Mouse (Mus musculus) thymus, postnatal 0 days (tissue): ENCODE results near the gene Mob3a. TPM values are rescaled to one million over a fixed set of nuclear protein-coding genes. Genes with fewer than 3 reads are reported as not detected.

Experiments used
- DNase-seq: peaks from one replicate; pipeline ENCODE4 v3.0.0-alpha.2; 2015; ENCODE audit warnings: low spot score
- polyA plus RNA-seq: library from polyadenylated mRNA; unstranded; fragments of >200 nt; fragmentation: Nextera tagmentation; extraction: Ambion mirVana; gene quantifications from 2 replicates; pipeline ENCODE4 v1.2.1, GENCODE M21; 2015

The Mob3a gene
- polyA plus RNA-seq: 107 and 114 TPM in 2 replicates

DNA sequence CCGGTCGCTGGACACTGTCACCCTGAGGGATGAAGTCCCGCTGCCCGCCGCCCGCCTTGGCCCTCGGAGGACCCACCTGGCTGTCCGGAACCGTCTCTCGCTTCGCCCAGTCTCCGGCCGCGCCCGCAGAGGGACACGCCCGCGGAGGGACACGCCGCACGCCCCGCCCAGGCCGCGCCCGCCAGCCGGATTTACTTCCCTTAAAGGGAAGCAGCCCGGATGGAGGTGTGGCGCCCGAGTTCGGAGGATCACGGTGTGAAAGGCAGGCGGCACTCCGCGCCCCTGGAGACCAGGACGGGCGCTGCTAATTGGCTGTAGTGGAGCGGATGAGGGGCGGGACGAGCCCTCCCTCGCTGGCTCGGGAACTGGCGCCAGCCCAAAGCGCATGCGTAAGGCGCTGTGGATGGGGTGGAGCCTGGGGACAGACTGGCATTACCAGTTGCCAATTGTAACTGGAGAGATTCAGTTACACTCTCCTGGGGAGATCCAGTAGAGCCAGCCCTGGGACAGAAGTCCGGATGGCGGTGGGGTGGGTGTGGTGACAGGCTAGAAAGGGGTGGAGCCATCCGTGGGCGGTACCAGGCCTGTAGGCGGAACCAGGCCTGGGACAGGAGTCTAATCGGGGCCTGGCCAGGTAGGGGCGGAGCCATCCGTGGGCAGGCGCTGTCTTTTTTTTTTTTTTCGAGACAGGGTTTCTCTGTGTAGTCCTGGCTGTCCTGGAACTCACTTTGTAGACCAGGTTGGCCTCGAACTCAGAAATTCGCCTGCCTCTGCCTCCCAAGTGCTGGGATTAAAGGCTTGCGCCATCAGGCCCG lies at the start of gene Mob3a, which contains the start of gene Izumo4:
Gene Mob3a, minus strand, starts transcription at position 257 of the 815 bp plus-strand sequence.
Gene Izumo4, plus strand, starts transcription at position 464 of the 815 bp plus-strand sequence.
- peak; percentile 100 for DNase-seq

- DNase-seq: peak; percentile 45
Observed at GRCm38 (mm10) chr10:80751188-80751832, 49.5 kb upstream of the Mob3a start.

GRCm38 (mm10) chr10:80748609-80749008 lies 46.8 kb upstream of the Mob3a start:
- peak; percentile 68 for DNase-seq

DNA sequence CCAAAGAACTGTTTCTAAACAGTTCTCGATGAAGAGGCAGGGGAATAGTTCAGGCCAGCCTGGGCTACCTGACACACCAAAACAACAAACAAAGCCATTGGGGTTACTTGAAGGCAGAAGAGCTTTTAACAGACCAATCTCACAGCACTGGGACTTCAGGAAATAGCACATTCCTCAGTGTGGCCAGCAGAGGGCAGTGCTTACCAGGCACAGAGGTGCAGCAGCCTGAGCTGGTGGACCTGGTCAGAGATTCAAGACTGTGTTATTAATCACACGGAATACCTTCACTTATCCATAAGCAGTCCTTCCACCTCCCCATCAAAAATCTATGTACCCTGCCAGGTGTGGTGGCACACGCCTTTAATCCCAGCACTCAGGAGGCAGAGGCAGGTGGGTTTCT lies 45.6 kb upstream of the Mob3a start:
- peak; percentile 68 for DNase-seq

DNA sequence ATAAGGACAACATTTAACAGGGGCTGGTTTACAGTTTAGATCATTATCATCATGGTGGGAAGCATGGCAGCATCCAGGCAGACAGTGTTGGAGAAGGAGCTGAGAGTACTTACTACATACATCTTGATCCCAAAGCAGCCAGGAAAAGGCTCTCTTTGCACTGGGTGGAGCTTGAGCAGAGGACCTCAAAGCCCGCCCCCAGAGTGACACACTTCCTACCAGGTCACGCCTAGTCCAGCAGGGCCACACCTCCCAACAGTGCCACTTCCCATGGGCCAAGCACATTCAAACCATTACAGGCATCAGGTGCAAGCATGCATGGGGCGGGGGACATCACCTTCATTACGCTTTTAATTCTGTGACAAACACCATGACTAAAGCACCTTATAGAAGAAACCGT lies 42.5 kb upstream of the Mob3a start:
- no peak for DNase-seq

- peak; percentile 99 for DNase-seq
Observed at GRCm38 (mm10) chr10:80742180-80742978, 40.6 kb upstream of the Mob3a start, which contains the start of gene Ap3d1. Gene Ap3d1, minus strand, starts transcription at chr10:80742264.

DNA sequence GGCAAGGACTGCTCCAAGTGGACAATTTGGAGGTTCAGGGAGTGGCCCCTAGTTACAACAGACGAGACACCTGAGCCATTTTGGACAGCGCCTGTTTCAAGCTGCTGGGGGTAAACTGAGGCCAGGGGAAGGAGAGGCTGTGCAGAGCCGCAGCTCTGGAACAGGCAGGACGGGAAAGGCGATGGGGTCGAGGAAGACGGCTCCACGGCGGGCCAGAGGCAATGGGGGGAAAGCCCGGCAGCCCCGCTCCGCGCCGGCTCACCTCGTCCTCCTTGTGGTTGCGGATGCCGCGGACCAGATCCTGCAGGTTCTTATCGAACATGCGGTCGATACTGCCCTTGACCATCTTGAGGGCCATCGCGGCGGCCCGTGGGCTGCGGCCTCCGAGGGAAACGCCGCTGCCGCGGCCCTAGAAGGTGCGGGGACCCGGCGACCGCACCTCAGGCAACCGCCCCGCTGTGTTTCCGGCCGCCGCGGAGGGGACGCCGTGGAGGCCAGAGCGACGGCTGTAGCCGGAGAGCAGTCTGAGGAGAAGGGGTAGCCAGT lies 39.9 kb upstream of the Mob3a start:
- DNase-seq: no peak

DNA sequence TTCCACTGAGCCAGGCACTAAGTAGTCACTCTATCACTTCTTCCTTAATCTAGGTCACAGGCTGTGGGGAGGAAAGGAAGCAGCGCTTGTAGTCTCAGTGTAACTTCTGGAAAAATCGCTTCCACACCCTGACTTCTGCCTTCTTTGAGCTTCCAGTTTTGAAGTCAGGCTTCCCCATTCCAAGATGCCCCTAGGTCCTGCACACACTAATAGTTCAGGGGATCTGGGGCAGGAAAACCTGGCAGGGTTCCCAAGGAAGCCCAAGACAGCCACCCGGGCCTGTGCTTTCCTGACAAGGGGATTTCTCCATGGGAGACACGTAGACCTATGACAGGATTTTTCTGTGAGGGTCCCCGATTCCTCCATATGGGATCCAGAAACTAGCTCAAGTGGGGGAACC lies 39.4 kb upstream of the Mob3a start:
- DNase-seq: no peak

DNA sequence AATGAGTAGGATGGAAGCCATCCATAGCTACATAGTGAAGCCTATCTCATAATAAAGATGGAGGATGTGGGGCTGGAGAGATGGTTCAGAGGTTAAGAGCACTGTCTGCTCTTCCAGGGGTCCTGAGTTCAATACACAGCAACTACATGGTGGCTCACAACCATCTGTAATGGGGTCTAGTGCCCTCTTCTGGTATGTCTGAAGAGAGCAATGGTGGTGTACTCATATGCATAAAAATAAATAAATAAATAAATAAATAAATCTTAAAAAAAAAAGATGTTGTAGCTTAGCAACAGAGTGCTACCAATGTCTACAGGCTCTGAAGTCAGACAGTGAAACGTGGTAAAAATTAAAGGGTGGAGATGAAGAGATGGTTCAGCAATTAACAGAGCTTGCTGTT lies 36.9 kb upstream of the Mob3a start:
- DNase-seq: no peak

DNA sequence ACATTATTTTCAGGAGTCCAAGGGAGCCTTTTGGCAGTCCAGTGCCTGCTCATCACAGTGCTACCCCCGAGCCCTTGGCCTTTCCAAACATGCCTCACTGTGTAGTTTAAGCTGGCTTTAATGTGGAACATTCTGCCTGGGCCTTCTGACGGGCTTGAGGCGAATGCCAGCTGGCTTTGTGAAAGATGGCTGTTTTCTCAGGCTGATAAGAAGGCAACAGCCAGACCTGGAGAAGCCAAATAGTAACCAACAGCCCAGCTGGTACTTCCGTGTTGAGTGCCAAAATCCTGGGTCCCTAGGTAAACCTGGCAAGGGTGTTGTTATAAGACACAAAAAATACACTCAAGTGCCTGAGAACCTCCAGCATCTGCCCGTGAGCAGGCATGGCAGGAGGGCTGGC lies 35.0 kb upstream of the Mob3a start:
- no peak for DNase-seq

DNA sequence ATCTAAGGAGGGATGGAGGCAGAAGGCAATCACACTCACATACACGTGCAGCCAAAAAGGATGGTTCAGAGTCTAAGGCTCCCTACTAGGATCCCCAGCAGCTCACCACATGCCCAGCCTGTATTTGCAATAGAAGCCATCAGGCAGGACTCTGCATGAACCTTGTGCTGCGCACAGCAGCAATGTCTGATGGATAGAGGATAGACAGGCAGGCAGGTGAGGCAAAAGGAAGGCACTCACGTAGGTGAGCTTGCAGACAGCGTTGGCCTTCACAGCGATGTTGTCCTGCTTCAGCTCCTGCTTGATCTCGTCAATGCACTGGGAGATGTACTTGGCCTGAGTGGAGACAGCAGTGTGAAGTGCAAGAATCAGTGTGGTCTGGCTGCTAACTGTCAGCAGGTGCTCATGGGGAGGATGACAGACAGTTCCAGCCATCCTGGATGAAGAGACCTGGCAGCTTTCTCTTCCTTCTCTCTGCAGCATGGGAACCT lies 30.9 kb upstream of the Mob3a start:
- DNase-seq: no peak

DNA sequence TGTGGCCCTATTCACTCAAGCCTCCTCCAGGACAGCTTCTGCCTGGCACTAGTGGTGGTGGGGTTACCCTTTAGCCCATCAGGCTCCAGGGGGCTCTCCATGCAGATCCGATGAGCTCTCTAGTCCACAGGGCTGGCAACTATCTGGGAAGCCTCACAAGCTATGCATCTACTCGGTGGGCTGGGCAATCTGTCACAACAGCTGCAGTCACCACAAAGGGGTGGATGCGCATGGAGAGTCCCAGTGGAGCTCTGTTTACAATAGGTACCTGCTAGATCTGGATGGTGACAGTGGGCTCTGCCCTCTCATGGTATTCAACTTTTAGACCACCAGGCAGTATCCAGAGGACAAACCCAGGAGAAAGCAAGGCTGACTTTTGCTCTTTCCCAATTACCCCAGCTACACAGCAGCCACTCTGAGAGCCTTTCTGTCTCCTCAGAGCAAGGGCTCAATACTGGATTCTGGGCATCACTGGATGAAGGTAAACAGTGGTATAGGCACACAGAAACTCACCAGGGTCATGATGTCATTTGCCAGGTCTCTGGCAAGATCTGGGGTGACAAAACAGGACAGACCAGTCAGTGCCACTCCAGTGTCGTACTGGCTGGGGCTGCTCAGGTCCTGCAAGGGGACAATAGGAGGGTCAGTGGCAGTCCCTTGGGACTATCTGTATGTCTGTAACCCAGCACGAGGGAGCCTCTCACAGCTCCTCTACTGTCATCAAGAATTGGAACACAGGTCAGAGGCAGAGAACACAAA lies 25.8 kb upstream of the Mob3a start:
- no peak for DNase-seq

- no peak for DNase-seq
Observed at GRCm38 (mm10) chr10:80717281-80717680, 15.5 kb upstream of the Mob3a start.

DNA sequence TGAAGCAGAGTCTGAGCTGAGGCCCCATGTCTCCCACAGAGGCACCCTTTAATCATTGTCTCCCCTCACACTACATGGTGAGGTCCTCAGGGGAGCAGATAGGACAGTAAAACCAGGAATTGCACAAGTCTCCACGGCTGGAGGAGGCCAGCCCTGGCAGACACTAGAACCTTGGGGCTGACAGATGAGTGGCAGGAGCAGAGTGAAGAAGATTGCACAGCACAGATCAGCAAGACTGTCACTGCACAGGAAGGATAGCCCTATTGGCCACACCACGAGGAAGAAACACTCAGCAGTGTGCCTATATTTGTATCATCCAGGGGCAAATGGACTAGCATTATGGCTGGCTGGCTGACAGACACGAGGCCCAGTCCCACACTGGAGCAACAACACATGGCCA lies 9.1 kb upstream of the Mob3a start:
- no peak for DNase-seq

GRCm38 (mm10) chr10:80705479-80705878 lies 3.7 kb upstream of the Mob3a start:
- DNase-seq: no peak

DNA sequence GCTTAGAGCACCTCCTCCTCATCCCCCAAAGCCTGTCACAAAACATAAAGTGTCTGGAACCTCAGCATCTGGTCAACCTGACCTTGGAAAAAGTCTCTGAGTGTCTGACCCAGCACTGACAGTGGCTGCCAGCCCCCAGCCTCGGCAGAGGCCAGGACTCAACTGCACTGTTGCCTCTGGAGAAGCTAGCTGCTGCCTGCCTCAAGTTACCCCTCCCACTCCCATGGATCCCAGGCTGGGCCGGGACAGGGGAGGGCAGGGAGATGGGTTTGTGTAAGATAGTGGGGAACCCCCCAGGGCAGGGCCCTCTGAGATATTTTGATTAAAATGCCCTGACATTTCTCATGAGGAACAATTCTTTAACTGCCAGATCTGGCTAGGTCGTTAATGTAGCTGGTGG lies 3.3 kb upstream of the Mob3a start:
- no peak for DNase-seq

DNA sequence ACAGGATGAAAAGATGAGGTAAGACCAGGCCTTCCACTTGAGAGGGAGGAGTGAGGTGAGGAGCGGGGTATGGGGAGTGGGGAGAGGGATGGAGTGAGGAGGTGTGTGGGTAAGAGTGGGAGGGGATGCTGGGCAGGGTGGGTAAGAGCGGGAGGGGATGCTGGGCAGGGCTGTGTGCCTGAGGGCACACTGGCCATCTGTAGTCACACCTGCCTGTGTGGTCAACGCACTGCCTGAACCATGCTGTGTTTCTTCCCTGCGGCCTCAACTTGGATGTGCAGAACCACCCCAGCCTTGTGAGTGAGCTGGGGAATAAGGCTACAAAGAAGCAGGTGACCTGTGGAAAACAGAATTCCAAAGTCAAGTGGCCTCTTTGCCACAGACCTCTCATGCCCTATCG lies 2.6 kb upstream of the Mob3a start:
- DNase-seq: no peak

DNA sequence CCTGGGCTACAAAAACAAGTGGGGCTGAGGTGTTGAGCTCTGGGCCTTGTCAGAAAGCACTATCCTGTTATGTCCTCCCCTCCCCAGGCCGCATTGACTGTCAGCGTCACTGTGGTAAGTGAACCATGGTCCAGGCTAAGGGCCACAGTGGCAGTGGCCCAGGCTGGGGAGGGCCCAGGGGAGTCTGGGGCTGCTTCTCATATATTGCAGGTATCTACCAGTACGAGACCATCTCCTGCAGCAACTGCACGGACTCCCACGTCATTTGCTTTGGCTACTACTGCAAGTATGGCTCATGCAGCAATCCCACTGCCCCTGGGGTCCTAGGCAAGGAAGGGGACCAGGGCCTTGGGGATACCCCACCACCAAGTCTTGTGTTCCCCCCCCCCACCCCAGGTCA lies 1.9 kb upstream of the Mob3a start:
- DNase-seq: no peak

DNA sequence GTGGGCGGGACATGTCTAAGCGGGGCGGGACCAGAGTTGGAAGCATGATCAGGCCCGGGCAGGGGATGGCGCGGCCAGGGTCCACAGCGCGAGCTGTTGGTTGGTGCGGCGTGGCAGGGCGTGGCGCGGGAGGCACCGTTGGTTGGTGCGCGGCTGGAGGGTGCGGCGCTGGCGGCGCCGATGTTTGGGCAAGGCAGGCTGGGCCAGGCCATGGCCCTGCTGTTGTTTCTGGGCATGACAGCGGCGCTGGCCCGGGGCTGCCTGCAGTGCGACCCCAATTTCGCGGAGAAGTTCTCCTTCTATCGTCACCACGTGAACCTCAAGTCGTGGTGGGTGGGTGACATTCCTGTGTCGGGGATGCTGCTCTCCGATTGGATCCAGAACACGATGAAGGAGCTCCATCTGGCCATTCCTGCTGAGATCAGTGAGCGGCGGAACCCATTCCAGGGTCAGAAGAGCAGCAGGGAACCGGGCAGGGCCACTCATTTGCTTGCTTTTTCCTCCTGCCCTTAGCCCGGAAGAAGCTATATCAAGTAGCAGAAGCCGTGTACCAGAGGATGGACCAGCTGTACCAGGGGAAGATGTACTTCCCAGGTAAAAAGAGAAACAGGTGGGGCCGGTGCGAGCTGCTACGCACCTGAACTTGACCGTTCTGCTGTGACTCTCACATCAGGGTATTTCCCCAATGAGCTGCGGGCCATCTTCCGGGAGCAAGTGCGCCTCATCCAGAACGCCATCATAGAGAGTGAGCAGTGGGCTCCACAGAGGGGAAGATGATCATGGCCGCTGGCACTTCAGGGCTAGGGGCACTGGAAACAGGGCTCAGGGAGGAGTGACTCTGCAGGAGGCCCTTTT lies 986 bp upstream of the Mob3a start:
- DNase-seq: peak; percentile 86

DNA sequence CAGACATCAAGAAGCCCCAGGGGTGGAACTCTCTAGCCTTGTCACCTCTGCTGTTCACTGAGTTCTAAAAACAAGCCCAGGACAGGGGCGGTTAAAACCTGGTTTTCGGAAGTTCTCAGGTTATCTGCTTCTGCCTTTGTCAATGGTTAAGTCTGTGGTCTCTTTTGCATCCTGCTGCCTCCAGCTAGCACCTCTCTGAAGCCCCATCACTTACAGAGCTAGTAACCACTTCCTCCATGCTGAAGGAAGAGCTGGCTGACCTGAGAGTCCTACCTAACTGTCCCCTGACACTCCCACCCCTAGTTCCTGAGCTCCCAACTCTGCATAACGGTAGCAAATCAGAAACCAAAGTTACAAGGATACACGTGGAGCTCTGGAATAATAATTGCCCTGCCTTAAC lies 1.0 kb downstream of the Mob3a start:
- DNase-seq: peak; percentile 84
